Mouse (Mus musculus): ENCODE data around the gene Pias3. TPM values are rescaled to one million over a fixed set of nuclear protein-coding genes. Genes with fewer than 3 reads are reported as not detected.

The Pias3 gene
- polyA plus RNA-seq, 1 experiment from 2014 or later: 58.3 TPM

DNA sequence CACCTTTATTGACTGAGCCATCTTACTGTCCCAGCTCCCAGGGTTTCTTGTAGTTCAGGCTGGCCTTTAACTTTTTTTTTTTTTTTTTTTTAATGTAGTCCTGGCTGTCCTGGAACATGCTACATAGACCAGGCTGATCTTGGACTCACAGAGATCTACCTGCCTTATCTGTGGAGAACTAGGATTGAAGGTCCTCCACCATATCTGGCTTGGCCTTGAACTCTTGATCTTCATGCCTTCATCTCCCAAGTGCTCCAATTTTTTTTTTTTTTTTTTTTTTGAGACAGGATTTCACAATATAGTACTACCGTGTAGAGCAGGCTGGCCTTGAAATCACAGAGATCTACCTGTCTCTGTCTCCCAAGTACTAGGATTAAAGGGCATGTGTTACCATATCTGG is 2.6 kb upstream of the Pias3 start:
- H3K36me3 ChIP-seq: no peaks in the 10 kb centered on the region
- H3K27ac ChIP-seq: no peak overlapping the region
- no peaks in the 10 kb centered on the region for H3K9me3 ChIP-seq (replicated peaks)
- H3K4me1 ChIP-seq: peaks cover 28% of the 10 kb centered on the region
- H3K27me3 ChIP-seq (ENCODE audit: low read depth, poor library complexity, severe bottlenecking): peaks cover 16% of the 10 kb centered on the region
- WGBS: 89% methylated on average over 1 of the region's 1 CpGs
- no peak for DNase-seq (ENCODE audit: low spot score)
- H3K4me3 ChIP-seq: no peak overlapping the region

DNA sequence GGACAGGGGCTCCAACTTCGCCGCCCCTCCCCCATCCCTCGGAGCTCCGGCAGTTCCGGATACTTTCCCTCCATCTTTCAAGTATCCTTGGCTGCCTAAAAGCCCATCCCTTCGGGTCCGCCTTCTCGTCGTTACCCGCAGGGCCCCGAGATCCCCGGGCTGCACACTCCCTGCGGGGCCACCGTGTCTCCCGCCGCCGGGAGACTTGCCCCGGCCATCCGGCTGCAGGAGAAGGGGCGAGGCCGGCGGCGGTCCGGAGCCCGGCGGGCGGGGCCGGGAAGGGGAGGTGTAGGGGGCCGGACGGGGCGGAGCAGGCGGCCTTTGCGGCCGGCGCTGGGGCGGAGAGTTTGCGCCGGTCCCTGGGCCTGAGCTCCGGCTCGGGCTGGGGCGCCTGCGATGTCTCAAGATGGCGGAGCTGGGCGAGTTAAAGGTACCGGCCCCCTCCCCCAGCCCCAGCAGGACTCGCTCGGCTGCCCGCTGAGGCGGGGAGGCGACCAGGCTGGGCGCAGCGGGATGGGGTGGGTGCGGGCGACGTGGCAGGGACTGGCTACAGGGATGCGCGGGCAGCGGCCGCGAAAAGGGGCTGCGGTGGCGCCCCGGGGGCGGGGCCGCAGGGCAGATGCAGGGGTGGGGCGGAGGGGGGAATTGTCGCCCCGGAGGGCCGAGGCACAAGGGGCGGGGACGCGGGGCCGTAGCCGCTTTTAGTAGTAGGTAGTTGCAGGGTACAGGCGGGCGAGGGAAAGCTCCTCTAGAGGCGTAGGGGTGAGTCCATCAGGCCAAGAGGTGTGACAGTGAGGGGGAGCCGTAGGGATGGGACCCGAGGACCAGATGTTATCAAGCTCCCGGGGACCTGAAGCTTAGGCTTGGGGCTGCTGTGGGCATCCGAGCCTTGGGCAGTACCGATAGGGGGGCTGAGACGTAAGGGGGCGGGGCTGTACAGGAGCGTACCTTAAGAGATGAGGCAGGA is 865 bp downstream of the Pias3 start:
- Histone ChIP-seq H3K27me3 (ENCODE audit: low read depth, poor library complexity, severe bottlenecking) (no peaks in the 10 kb centered on the region), H3K4me1 (peaks cover 40% of the 10 kb centered on the region)

DNA sequence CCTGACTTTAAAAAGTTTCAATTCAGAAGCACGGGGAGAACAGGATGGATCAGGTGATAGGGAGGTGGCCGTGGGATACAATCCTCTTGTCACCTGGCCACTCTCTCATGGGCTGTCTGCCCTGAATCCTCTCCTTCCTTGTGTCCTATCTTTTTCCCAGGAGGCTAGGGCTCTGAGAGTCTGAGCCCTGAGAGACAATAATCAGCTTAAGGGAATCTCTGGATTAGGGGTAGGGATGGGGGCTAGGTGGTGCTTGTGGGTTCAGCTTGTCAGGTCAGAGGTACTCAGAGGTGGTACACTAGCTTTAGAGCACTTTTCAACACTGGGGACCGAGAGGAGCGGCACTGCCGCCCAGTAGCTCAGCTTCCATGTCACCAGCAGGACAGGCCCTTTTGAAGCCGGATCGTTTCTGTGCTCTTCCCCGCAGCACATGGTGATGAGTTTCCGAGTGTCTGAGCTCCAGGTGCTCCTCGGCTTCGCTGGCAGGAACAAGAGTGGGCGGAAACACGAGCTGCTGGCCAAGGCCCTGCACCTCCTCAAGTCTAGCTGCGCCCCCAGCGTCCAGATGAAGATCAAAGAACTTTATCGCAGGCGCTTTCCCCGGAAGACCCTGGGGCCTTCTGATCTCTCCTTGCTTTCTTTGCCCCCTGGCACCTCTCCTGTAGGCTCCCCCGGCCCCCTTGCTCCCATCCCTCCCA is 3.0 kb downstream of the Pias3 start:
- Histone ChIP-seq H3K9me3 (replicated peaks) (no peaks in the 10 kb centered on the region), H3K27me3 (ENCODE audit: low read depth, poor library complexity, severe bottlenecking) (no peaks in the 10 kb centered on the region), H3K4me1 (peaks cover 35% of the 10 kb centered on the region), H3K4me3 (no peak overlapping the region), H3K36me3 (peaks cover 48% of the 10 kb centered on the region), H3K27ac (no peak overlapping the region)
- no peak for DNase-seq (ENCODE audit: low spot score)
- WGBS: 24% methylated on average over 19 of the region's 19 CpGs

More for the DNA sequence above, 865 bp downstream of the Pias3 start:
- H3K27ac ChIP-seq: peak overlapping the region; percentile 98
- WGBS: 1% methylated on average over 85 of the region's 85 CpGs
- peak overlapping the region; percentile 95 for H3K4me3 ChIP-seq
- no peaks in the 10 kb centered on the region for H3K9me3 ChIP-seq (replicated peaks)
- DNase-seq (ENCODE audit: low spot score): peak; percentile 92
- H3K36me3 ChIP-seq: peaks cover 29% of the 10 kb centered on the region

DNA sequence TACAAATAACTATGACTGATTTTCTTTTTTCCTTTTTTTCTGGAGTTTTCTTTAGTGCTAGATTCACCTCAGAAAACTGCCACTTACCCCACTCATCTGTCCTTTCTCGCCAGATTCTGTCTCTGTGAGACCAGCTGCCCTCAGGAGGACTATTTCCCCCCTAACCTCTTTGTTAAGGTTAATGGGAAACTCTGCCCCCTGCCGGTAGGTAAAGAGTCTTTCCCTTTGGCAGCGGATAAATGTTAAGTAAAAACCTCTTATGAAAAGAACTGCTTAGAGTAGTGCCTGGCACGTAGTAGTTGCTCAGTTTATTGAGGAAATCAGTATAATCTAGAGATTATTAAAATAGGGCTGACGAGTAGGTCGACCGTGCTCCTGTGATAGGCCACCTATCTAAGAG is 4.2 kb downstream of the Pias3 start:
- Histone ChIP-seq H3K27me3 (ENCODE audit: low read depth, poor library complexity, severe bottlenecking) (no peaks in the 10 kb centered on the region), H3K9me3 (replicated peaks) (no peaks in the 10 kb centered on the region), H3K4me1 (peaks cover 35% of the 10 kb centered on the region), H3K27ac (no peak overlapping the region), H3K36me3 (peaks cover 61% of the 10 kb centered on the region), H3K4me3 (no peak overlapping the region)
- no peak for DNase-seq (ENCODE audit: low spot score)
- 62% methylated on average over 7 of the region's 7 CpGs for WGBS

DNA sequence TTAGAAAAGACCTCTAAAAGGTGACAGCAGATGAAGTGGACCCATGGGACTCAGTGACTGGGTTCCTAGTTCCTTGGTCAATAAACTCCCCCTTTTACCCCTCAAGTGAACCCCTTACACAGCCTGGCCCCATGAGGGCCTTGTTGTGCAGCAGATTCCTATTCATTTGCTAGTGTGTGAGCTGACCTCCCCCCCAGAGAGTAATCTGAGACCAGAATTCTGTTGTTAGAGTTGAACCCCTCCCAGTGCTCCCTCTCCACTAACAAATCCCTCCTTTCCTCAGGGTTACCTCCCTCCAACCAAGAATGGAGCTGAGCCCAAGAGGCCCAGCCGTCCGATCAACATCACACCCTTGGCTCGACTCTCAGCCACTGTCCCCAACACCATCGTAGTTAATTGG is 4.8 kb downstream of the Pias3 start:
- Histone ChIP-seq H3K27ac (no peak overlapping the region), H3K9me3 (replicated peaks) (no peaks in the 10 kb centered on the region), H3K4me1 (peaks cover 28% of the 10 kb centered on the region), H3K4me3 (no peak overlapping the region), H3K27me3 (ENCODE audit: low read depth, poor library complexity, severe bottlenecking) (no peaks in the 10 kb centered on the region), H3K36me3 (peaks cover 67% of the 10 kb centered on the region)
- no peak for DNase-seq (ENCODE audit: low spot score)
- 91% methylated on average over 4 of the region's 4 CpGs for WGBS

DNA sequence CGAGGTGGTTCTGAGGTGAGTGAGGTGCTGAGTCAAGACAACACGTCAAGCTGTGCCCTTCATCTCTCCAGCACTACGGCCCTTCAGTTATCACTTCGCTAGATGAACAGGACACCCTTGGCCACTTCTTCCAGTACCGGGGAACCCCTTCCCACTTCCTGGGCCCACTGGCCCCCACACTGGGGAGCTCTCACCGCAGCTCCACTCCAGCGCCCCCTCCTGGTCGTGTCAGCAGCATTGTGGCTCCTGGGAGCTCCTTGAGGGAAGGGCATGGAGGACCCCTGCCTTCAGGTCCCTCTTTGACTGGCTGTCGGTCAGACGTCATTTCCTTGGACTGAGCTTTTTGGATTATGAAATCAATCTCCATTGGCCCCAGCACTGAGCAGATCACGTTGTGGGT is 8.6 kb downstream of the Pias3 start:
- Histone ChIP-seq H3K27me3 (ENCODE audit: low read depth, poor library complexity, severe bottlenecking) (peaks cover 17% of the 10 kb centered on the region), H3K27ac (no peak overlapping the region), H3K36me3 (peaks cover 71% of the 10 kb centered on the region), H3K4me1 (peaks cover 18% of the 10 kb centered on the region), H3K4me3 (no peak overlapping the region), H3K9me3 (replicated peaks) (no peaks in the 10 kb centered on the region)
- WGBS: 70% methylated on average over 11 of the region's 11 CpGs
- DNase-seq (ENCODE audit: low spot score): no peak

DNA sequence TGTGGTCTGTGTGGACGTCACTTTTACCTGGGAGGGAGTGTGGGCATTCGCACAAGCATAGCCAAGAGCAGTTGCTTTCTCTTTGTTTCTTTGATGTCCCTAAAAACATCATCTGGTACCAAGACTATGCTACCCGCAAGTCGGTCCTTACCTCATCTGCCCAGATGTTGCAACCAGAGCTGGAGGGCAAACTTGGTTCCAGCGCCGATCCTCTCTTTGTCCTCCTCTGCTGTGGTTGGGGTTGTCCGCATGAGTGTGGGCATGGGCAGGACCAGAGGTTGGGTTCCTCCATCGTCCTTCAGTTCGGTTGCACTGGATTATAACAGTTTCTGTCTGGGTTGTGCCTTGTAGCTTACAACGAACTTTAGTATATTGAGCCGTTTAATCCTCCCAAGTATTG is 10.0 kb downstream of the Pias3 start:
- DNase-seq (ENCODE audit: low spot score): no peak
- 94% methylated on average over 11 of the region's 11 CpGs for WGBS
- Histone ChIP-seq H3K27me3 (ENCODE audit: low read depth, poor library complexity, severe bottlenecking) (peaks cover 17% of the 10 kb centered on the region), H3K4me3 (no peak overlapping the region), H3K4me1 (peaks cover 14% of the 10 kb centered on the region), H3K9me3 (replicated peaks) (no peaks in the 10 kb centered on the region), H3K36me3 (peaks cover 71% of the 10 kb centered on the region), H3K27ac (no peak overlapping the region)

DNA sequence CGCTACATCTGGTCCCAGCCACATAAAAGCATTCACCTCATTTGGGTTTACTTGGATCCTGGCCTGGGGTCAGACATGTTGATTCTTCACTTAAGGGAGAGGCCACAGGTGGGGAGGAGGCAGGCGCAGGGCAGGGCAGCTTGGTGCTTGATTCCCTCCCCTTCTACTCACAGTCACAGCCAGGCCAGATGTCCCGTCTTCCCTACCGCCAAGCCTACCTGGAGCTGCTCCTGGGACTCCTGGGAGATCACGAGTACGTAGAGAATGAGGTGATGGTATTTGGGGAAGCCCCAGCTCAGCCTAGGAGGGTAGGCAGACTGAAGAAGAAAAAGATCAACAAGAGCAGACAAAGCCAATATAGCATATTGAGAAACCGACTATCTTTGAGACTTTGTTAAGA is 10.8 kb downstream of the Pias3 start:
- Histone ChIP-seq H3K36me3 (peaks cover 71% of the 10 kb centered on the region), H3K4me3 (no peak overlapping the region), H3K9me3 (replicated peaks) (no peaks in the 10 kb centered on the region), H3K27me3 (ENCODE audit: low read depth, poor library complexity, severe bottlenecking) (peaks cover 17% of the 10 kb centered on the region), H3K27ac (no peak overlapping the region), H3K4me1 (peaks cover 13% of the 10 kb centered on the region)
- 72% methylated on average over 7 of the region's 7 CpGs for WGBS
- DNase-seq (ENCODE audit: low spot score): no peak

DNA sequence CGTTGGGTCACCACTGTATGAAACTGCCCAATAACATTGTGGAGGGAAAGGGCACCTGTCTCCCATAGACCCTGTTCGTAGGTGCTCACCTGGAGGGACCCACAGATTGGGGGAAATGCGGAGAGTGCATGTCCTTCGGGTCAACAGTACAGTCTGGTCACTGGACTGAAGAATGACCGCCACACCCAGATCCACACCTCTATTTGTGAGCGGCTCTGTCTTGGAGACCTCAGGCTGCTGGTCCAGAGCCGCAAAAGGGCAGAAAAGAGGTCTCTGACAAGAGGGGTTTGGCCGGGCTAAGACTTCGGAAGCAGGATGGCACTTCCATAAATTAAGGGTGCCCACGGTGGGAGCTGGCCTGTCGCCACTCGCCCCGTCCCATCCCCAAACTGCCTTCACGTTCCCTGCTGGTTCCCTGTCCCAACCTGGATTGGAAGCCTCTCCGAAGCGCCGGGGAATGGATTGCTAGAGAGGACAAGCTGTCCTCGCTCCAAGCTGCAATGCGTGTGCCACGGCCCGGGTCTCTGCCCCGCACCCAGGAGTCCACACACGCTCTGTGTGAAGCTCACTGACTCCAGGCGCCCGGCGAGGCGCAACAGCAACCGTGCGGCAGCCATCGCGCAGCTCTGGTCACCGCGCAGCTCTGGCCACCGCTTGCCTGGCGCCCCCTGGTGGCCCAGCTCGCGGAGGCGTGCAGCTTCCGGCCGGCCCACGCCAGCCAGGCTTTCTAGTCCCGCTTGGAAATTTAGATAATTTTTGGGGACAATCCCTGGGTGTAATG is 11.9 kb downstream of the Pias3 start, which contains the start of gene Nudt17:
Gene Nudt17 (minus strand): TSS at position 660 of the 781 bp plus-strand sequence.
- Histone ChIP-seq H3K27ac (peak within 1 kb of the TSS; percentile 78), H3K36me3 (peaks cover 72% of the 10 kb centered on the region), H3K27me3 (ENCODE audit: low read depth, poor library complexity, severe bottlenecking) (peaks cover 17% of the 10 kb centered on the region), H3K4me1 (peaks cover 12% of the 10 kb centered on the region), H3K9me3 (replicated peaks) (no peaks in the 10 kb centered on the region), H3K4me3 (peak within 1 kb of the TSS; percentile 64)
- WGBS: 5% methylated on average over 42 of the region's 42 CpGs
- peak; percentile 92 for DNase-seq (ENCODE audit: low spot score)

DNA sequence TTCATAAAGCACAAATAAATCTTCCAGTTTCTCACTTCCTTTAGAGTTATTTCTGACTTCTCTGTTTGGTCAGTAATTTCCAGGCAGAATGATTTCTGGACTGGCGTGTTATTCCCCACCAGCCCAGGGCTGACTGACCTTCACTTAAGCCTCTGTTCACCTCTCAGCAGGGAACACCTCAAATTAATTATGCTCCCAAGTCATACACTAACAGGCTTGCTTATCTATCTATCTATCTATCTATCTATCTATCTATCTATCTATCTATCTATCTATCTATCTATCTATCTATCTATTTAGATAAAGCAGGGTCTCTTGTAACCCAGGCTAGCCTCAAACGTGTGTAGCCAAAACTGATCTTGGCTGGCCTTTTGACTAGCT is 12.5 kb downstream of the Pias3 start:
- H3K4me1 ChIP-seq: peaks cover 12% of the 10 kb centered on the region
- peaks cover 72% of the 10 kb centered on the region for H3K36me3 ChIP-seq
- no peaks in the 10 kb centered on the region for H3K9me3 ChIP-seq (replicated peaks)
- WGBS: 55% methylated on average over 2 of the region's 2 CpGs
- H3K27me3 ChIP-seq (ENCODE audit: low read depth, poor library complexity, severe bottlenecking): peaks cover 17% of the 10 kb centered on the region
- DNase-seq (ENCODE audit: low spot score): no peak
- H3K27ac ChIP-seq: no peak overlapping the region
- peak overlapping the region; percentile 64; the same call in 1 of the 2 replicates for H3K4me3 ChIP-seq

DNA sequence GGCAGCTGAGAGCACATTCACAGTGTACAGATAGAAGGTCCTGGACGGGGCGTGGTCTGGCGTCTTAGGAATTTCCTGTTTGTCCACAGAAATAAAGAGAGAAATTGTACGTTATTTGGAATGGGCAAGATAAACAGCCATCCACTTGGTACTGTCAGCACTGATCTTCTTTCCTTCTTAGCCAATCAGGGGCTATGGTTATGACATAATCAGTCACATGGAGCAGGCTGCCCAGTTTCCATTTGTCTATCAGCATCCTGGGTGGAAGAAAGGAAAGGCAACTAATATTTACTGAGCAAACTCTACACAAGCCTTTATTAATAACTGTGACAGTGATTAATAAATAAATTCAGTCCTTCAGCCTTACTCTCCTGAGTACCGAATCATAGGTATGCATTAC is 18.1 kb downstream of the Pias3 start:
- H3K9me3 ChIP-seq (replicated peaks): no peaks in the 10 kb centered on the region
- no peaks in the 10 kb centered on the region for H3K4me1 ChIP-seq
- no peaks in the 10 kb centered on the region for H3K27me3 ChIP-seq (ENCODE audit: low read depth, poor library complexity, severe bottlenecking)
- DNase-seq (ENCODE audit: low spot score): no peak
- no peak overlapping the region for H3K27ac ChIP-seq
- no peak overlapping the region for H3K4me3 ChIP-seq
- WGBS: 90% methylated on average over 5 of the region's 5 CpGs
- peaks cover 94% of the 10 kb centered on the region for H3K36me3 ChIP-seq

DNA sequence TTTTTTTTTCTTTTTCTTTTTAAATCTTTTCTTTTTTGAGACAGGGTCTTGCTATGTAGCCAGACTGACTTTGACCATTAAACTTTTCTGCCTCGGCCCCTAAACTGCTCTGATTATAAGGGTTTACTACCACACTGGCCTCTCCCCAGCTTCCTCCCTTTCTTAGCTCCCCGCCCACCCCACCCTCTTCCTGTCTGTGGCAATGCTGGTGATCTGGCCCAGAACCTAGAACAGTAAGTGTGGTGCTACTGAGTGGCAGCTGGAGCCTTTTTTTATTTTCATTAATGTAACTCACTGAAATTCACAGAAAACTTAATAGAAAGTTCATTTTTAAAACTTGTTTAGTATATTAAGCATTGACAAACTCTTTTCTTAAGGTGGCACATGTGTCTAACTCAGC is 19.7 kb downstream of the Pias3 start:
- WGBS: 76% methylated on average over 2 of the region's 2 CpGs
- no peak for DNase-seq (ENCODE audit: low spot score)

More for the DNA sequence above, 19.7 kb downstream of the Pias3 start:
- no peaks in the 10 kb centered on the region for H3K9me3 ChIP-seq (replicated peaks)
- H3K36me3 ChIP-seq: peaks cover 94% of the 10 kb centered on the region
- H3K27me3 ChIP-seq (ENCODE audit: low read depth, poor library complexity, severe bottlenecking): no peaks in the 10 kb centered on the region
- H3K4me1 ChIP-seq: no peaks in the 10 kb centered on the region
- no peak overlapping the region for H3K4me3 ChIP-seq
- H3K27ac ChIP-seq: no peak overlapping the region
